Mouse (Mus musculus): ENCODE measurements around the gene Cox14.

DNA sequence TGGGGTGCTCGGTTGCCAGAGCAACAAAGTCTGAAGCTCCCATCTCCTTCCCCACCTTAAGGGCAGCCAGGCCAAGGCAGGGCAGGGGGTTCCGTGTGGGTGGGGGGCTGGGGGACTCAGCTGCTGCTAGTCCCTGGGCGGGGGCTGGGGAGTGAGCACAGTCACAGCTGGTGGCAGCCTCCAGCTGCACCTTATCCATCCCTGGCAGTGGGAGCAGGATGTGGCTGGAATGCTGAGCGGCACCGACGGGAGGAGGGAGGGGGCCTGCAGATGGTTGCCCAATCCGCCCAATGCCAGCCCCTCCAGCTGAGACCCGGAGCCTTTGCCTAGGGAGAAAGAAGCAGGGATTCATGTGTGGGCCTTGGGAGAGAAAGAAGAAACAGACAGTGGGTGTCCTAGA is 48.3 kb upstream of the Cox14 start:
- TF ChIP-seq GATA1 (IDR thresholded peaks at IDR 0.05; ENCODE audit: borderline replicate concordance, low read length) (no peak), FLI1 (IDR thresholded peaks at IDR 0.05; ENCODE audit: low read length) (no peak)
